Mouse (Mus musculus): ENCODE data around the gene Serp1. TPM values are rescaled to one million over a fixed set of nuclear protein-coding genes. Genes with fewer than 3 reads are reported as not detected.

The Serp1 gene
- polyA plus RNA-seq (2014; fragmentation: Nextera tagmentation; extraction: Ambion mirVana): 148 and 151 TPM in 2 replicates

DNA sequence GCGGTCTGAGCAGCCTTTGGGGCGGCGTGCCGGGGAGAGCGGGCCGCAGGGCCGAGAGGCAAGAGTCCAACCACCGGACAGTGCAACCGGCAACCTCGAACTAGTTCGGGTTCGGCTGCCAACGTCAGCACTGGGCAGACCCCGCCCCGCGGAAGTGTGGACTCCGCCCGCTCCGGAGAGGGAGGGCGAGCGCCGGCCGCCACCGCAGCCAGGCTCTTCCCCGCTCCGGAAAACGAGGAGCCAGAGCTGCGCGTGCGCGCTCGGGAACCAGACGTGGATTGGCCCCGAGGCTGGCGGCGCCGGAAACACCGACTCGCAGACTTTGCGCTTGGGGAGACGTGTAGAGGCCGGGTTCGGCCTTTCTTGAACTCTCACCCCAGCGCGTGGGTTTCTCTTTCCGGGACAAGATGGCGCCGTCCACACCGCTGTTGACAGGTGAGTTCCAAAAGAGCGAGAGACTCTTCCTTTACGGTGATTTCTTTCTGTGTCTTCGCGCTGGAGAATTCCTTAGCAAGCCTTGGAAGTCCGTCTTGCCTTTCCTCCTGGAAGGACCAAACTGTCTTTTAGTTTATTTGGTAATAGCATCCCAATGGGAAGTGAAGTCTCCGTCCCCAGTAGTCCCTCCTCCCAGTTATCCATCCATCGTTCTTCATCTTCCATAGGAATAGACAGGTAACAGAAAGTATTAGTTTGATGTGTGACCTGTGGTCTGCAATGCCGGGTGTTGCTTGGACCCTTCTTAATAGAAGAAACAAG is at the start of gene Serp1, which contains the start of gene Eif2a:
Gene Serp1, minus strand, starts transcription at position 241 of the 756 bp plus-strand sequence.
Gene Eif2a, plus strand, starts transcription at position 170 of the 756 bp plus-strand sequence.
- Histone ChIP-seq H3K36me3 (ENCODE audit: control insufficient read depth, insufficient read depth, low read length) (peaks cover 2% of the 10 kb centered on the region; the same call in 1 of the 2 replicates), H3K27ac (ENCODE audit: low read depth, low read length) (peak within 1 kb of the TSS; percentile 86), H3K9me3 (ENCODE audit: control insufficient read depth, low read length) (no peaks in the 10 kb centered on the region), H3K4me2 (ENCODE audit: low read depth) (peak within 1 kb of the TSS; percentile 74), H3K27me3 (ENCODE audit: control insufficient read depth, insufficient read depth, low read length) (no peaks in the 10 kb centered on the region), H3K4me3 (ENCODE audit: low read depth, low read length) (peak within 1 kb of the TSS; percentile 91), H3K4me1 (ENCODE audit: control insufficient read depth, insufficient read depth, low read length) (peaks cover 4% of the 10 kb centered on the region; the same call in 1 of the 2 replicates), H3K9ac (ENCODE audit: low read length) (peak within 1 kb of the TSS; percentile 79)
- peak; percentile 98 for DNase-seq (ENCODE audit: low spot score)
- under 1% methylated on average over 54 of the region's 57 CpGs for WGBS
- peak; percentile 97 for ATAC-seq (ENCODE audit: insufficient read depth, low FRiP score, low TSS enrichment)

DNA sequence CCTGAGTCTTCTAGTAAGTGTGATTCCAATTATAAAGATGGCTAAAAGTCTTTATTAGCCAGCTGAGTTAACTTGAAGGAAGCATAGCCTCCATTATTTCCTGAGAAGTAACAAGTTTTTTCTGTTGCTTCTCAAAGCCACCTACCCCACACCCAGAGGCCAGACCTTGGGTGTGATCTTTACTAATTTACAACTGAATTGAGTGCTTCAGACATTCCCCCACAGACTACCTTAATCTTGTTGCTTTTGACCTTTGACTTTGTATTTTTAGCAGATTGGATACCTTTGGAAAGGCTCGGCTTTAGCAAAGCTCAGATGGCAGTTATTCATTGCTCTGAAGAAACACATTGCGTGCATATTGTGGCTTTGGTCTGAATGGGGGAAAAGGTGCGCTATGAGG is 45.1 kb upstream of the Serp1 start:
- Histone ChIP-seq H3K36me3 (ENCODE audit: control insufficient read depth, insufficient read depth, low read length) (no peaks in the 10 kb centered on the region), H3K4me1 (ENCODE audit: control insufficient read depth, insufficient read depth, low read length) (no peaks in the 10 kb centered on the region), H3K27ac (ENCODE audit: low read depth, low read length) (no peak overlapping the region), H3K4me2 (ENCODE audit: low read depth) (no peak overlapping the region), H3K27me3 (ENCODE audit: control insufficient read depth, insufficient read depth, low read length) (no peaks in the 10 kb centered on the region), H3K9ac (ENCODE audit: low read length) (no peak overlapping the region), H3K9me3 (ENCODE audit: control insufficient read depth, low read length) (no peaks in the 10 kb centered on the region), H3K4me3 (ENCODE audit: low read depth, low read length) (no peak overlapping the region)
- DNase-seq (ENCODE audit: low spot score) (no peak), ATAC-seq (ENCODE audit: insufficient read depth, low FRiP score, low TSS enrichment) (no peak)
- WGBS: 89% methylated on average over 3 of the region's 3 CpGs

DNA sequence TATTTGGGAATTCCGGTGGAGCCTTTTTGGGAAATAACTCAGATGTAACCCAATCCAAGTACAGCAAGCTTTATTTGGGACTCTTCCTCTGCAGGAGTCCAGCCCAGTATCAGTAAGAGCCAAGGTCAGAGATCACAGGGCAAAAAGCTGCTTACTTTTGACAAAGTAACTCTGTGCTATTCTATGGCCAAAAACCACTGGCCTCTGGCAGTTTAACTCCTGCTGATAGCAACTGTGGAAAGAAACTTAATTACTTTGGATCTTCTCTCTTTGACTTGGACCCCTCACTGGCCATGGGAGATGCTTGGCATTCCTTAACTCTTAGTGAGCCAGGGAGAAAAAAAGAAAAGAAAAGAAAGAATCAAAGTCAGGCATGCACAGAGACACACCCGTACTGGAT is 35.7 kb upstream of the Serp1 start:
- H3K4me3 ChIP-seq (ENCODE audit: low read depth, low read length): no peak overlapping the region
- DNase-seq (ENCODE audit: low spot score): no peak
- 24% methylated on average over 2 of the region's 2 CpGs for WGBS
- no peak overlapping the region for H3K27ac ChIP-seq (ENCODE audit: low read depth, low read length)
- no peak for ATAC-seq (ENCODE audit: insufficient read depth, low FRiP score, low TSS enrichment)
- no peak overlapping the region for H3K4me2 ChIP-seq (ENCODE audit: low read depth)
- H3K27me3 ChIP-seq (ENCODE audit: control insufficient read depth, insufficient read depth, low read length): no peaks in the 10 kb centered on the region
- H3K9me3 ChIP-seq (ENCODE audit: control insufficient read depth, low read length): no peaks in the 10 kb centered on the region
- no peak overlapping the region for H3K9ac ChIP-seq (ENCODE audit: low read length)
- H3K36me3 ChIP-seq (ENCODE audit: control insufficient read depth, insufficient read depth, low read length): no peaks in the 10 kb centered on the region
- H3K4me1 ChIP-seq (ENCODE audit: control insufficient read depth, insufficient read depth, low read length): no peaks in the 10 kb centered on the region

DNA sequence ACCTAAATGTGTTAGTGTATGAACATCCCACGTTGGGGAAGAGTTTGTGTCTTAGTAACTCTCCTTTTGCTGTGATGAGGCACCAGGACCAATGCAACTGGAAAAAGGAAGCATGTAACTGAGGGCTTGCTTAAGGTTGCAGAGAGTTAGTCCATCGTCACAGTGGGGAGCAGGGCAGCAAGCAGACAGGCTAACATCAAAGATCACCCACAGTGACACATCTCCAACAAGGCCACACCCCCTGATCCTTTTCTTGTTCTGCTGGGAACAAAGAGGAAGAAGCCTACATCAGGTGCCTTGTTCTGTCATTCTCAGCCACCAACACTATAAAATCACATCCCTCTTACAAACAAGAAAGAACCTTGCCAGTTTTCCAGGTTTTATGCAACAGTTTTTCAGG is 34.2 kb upstream of the Serp1 start:
- no peaks in the 10 kb centered on the region for H3K27me3 ChIP-seq (ENCODE audit: control insufficient read depth, insufficient read depth, low read length)
- no peak overlapping the region for H3K9ac ChIP-seq (ENCODE audit: low read length)
- no peak overlapping the region for H3K4me3 ChIP-seq (ENCODE audit: low read depth, low read length)
- no peak overlapping the region for H3K4me2 ChIP-seq (ENCODE audit: low read depth)
- H3K4me1 ChIP-seq (ENCODE audit: control insufficient read depth, insufficient read depth, low read length): no peaks in the 10 kb centered on the region
- 20% methylated on average over 2 of the region's 2 CpGs for WGBS
- ATAC-seq (ENCODE audit: insufficient read depth, low FRiP score, low TSS enrichment) (no peak), DNase-seq (ENCODE audit: low spot score) (no peak)
- no peak overlapping the region for H3K27ac ChIP-seq (ENCODE audit: low read depth, low read length)
- H3K9me3 ChIP-seq (ENCODE audit: control insufficient read depth, low read length): no peaks in the 10 kb centered on the region
- no peaks in the 10 kb centered on the region; the same call in 1 of the 2 replicates for H3K36me3 ChIP-seq (ENCODE audit: control insufficient read depth, insufficient read depth, low read length)

DNA sequence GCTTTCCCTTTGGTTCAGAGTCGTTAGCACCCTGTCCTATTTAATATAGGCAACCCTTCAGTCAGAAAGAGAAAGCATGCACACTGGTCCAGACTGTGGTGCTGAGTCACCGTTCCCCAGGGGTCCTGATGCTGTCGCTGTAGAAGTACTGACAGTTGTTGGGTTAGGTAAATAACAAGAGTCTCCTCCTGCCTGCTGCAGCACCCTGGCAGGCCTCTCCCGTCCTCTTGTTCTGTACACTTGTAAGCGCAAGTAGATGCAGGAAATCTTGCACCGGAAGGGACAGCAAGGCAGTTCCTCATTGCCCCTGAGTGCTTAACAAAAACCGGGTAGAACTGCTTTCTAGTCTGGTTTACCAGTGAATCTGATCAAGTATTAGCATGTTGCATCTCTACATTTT is 31.0 kb upstream of the Serp1 start:
- no peaks in the 10 kb centered on the region for H3K4me1 ChIP-seq (ENCODE audit: control insufficient read depth, insufficient read depth, low read length)
- H3K4me3 ChIP-seq (ENCODE audit: low read depth, low read length): no peak overlapping the region
- no peak overlapping the region for H3K9ac ChIP-seq (ENCODE audit: low read length)
- no peaks in the 10 kb centered on the region for H3K9me3 ChIP-seq (ENCODE audit: control insufficient read depth, low read length)
- H3K4me2 ChIP-seq (ENCODE audit: low read depth): no peak overlapping the region
- peaks cover 3% of the 10 kb centered on the region for H3K36me3 ChIP-seq (ENCODE audit: control insufficient read depth, insufficient read depth, low read length)
- ATAC-seq (ENCODE audit: insufficient read depth, low FRiP score, low TSS enrichment) (no peak), DNase-seq (ENCODE audit: low spot score) (no peak)
- no peaks in the 10 kb centered on the region for H3K27me3 ChIP-seq (ENCODE audit: control insufficient read depth, insufficient read depth, low read length)
- no peak overlapping the region for H3K27ac ChIP-seq (ENCODE audit: low read depth, low read length)
- 87% methylated on average over 7 of the region's 7 CpGs for whole genome bisulfite sequencing

DNA sequence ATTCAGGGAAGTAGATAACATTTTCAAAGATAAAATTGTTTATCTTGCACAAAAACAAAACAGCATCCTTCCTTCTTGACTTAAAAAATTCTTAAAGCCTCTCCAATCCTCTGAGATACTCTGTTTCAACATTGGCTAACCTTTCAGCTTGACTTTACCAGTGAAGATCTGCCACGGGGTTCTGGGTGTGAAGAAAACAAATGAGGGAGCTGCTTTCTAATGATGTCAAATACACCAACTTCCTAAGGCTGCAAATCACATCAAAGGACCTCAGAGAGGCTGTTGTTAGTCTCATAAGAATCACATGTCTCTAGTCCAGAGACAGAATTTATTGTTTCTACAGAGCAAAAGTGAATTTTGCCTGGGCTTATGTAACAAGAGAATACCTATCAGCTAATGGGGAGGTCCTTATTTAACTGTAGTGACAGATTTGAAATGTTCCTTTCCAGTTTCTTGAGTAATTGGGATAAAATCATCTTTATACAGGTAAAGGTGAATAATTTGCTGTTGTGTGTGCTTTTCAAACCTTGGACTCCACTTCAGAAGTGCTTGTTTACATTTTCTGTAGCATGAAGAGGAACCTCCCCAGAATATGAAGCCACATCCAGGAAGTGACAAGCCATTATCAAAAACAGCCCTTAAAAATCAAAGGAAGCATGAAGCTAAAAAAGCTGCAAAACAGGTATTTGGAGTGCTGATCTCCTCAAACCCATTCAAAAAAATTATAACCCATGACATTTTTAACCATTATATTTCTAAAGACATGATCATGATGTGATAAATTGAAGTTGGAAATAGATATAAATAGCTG is 26.5 kb upstream of the Serp1 start:
- Histone ChIP-seq H3K9me3 (ENCODE audit: control insufficient read depth, low read length) (no peaks in the 10 kb centered on the region), H3K27me3 (ENCODE audit: control insufficient read depth, insufficient read depth, low read length) (no peaks in the 10 kb centered on the region), H3K4me3 (ENCODE audit: low read depth, low read length) (no peak overlapping the region), H3K36me3 (ENCODE audit: control insufficient read depth, insufficient read depth, low read length) (peaks cover 3% of the 10 kb centered on the region), H3K27ac (ENCODE audit: low read depth, low read length) (no peak overlapping the region), H3K9ac (ENCODE audit: low read length) (no peak overlapping the region), H3K4me2 (ENCODE audit: low read depth) (no peak overlapping the region), H3K4me1 (ENCODE audit: control insufficient read depth, insufficient read depth, low read length) (no peaks in the 10 kb centered on the region)
- ATAC-seq (ENCODE audit: insufficient read depth, low FRiP score, low TSS enrichment) (no peak), DNase-seq (ENCODE audit: low spot score) (no peak)
- 85% methylated on average over 1 of the region's 1 CpGs for WGBS

DNA sequence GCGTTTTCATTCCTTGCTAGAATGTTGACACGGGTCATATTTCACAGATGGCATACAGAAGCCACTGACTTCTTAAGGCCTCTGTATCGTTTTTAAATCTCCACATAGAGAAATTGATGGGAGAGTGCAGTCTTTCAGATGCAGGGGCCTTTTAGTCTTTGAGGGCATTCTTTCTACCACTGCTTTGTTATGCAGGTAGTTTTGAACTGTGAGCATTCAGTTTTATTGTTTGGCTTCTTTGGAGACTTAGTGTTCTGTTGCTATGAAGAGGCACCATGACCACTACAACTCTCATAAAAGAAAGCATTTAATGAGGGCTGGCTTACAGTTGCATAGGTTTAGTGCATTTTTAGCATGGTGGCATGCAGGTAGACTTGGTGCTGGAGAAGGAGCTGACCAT is 10.9 kb upstream of the Serp1 start:
- Histone ChIP-seq H3K9me3 (ENCODE audit: control insufficient read depth, low read length) (no peaks in the 10 kb centered on the region), H3K27me3 (ENCODE audit: control insufficient read depth, insufficient read depth, low read length) (no peaks in the 10 kb centered on the region), H3K4me3 (ENCODE audit: low read depth, low read length) (no peak overlapping the region), H3K36me3 (ENCODE audit: control insufficient read depth, insufficient read depth, low read length) (0 out of 2 replicates have a peak, but pooled peaks cover 5% of the 10 kb centered on the region), H3K9ac (ENCODE audit: low read length) (no peak overlapping the region), H3K4me2 (ENCODE audit: low read depth) (no peak overlapping the region), H3K27ac (ENCODE audit: low read depth, low read length) (no peak overlapping the region), H3K4me1 (ENCODE audit: control insufficient read depth, insufficient read depth, low read length) (no peaks in the 10 kb centered on the region)
- WGBS: 90% methylated on average over 3 of the region's 3 CpGs
- ATAC-seq (ENCODE audit: insufficient read depth, low FRiP score, low TSS enrichment) (no peak), DNase-seq (ENCODE audit: low spot score) (no peak)

DNA sequence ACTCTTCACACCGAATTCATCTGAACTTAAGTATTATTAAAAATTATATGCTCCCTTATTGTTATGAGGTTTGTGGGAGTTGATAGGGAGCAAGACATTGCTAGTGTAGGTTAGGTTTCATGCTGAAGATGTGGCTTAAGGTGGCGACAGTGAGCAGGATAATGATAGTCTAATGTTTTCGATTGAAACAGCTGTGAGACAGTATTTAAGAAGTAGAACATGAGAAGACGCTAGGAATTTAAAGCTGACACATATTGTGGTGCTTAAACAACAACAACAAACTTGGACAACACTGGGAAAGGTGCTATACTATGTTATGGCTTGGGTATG is 681 bp upstream of the Serp1 start:
- ATAC-seq (ENCODE audit: insufficient read depth, low FRiP score, low TSS enrichment) (no peak), DNase-seq (ENCODE audit: low spot score) (no peak)
- Histone ChIP-seq H3K27me3 (ENCODE audit: control insufficient read depth, insufficient read depth, low read length) (no peaks in the 10 kb centered on the region), H3K9me3 (ENCODE audit: control insufficient read depth, low read length) (no peaks in the 10 kb centered on the region), H3K4me2 (ENCODE audit: low read depth) (peak overlapping the region; percentile 74), H3K4me3 (ENCODE audit: low read depth, low read length) (peak overlapping the region; percentile 91), H3K36me3 (ENCODE audit: control insufficient read depth, insufficient read depth, low read length) (peaks cover 2% of the 10 kb centered on the region; the same call in 1 of the 2 replicates), H3K27ac (ENCODE audit: low read depth, low read length) (peak overlapping the region; percentile 86; the same call in 1 of the 2 replicates), H3K9ac (ENCODE audit: low read length) (peak overlapping the region; percentile 79), H3K4me1 (ENCODE audit: control insufficient read depth, insufficient read depth, low read length) (peaks cover 4% of the 10 kb centered on the region; the same call in 1 of the 2 replicates)
- WGBS: 6% methylated on average over 4 of the region's 4 CpGs
